8 mouse cellular contexts compared by ENCODE assay signal in genomic region chr6:49214928-49215747, GRCm38 (mm10). TPM values are rescaled to one million over a fixed set of nuclear protein-coding genes. Genes with fewer than 3 reads are reported as not detected.
DNase-seq lines count a peak whose midpoint lies in the region; ATAC-seq and TF ChIP-seq lines count a peak whose summit lies in the region.

Igf2bp3 (minus strand) TSS chr6:49214957.

- H3K27ac ChIP-seq in forebrain, embryonic 10.5 days, result peak within 1 kb of the TSS; percentile 100
- H3K27ac ChIP-seq in hindbrain, postnatal 0 days, result peak within 1 kb of the TSS; percentile 85
- H3K27ac ChIP-seq in stomach, embryonic 14.5 days (ENCODE audit: low read length), result peak within 1 kb of the TSS; percentile 98

- H3K27me3 ChIP-seq in forebrain, embryonic 10.5 days (ENCODE audit: poor library complexity, severe bottlenecking), result no peaks in the 10 kb centered on the region
- H3K27me3 ChIP-seq in hindbrain, postnatal 0 days (ENCODE audit: insufficient read depth, low read length), result peaks cover 5% of the 10 kb centered on the region; the same call in 1 of the 2 replicates
- no peaks in the 10 kb centered on the region for H3K27me3 ChIP-seq in stomach, embryonic 14.5 days (ENCODE audit: control insufficient read depth, insufficient read depth, low read length)

- H3K9ac ChIP-seq in hindbrain, postnatal 0 days (replicated peaks; ENCODE audit: low read length), result peak within 1 kb of the TSS; percentile 75
- H3K9ac ChIP-seq in stomach, embryonic 14.5 days (replicated peaks; ENCODE audit: low read depth, low read length), result peak within 1 kb of the TSS; percentile 99

- no peak for TF ChIP-seq CTCF in hindbrain, postnatal 0 days (IDR thresholded peaks at IDR 0.05; ENCODE audit: low read depth)

- ATAC-seq in hindbrain, postnatal 0 days, result peak; percentile 79
- peak; percentile 85 for ATAC-seq in stomach, embryonic 14.5 days (ENCODE audit: insufficient number of reproducible peaks, insufficient read depth, low FRiP score, low read depth)

- H3K36me3 ChIP-seq in forebrain, embryonic 10.5 days (replicated peaks), result no peaks in the 10 kb centered on the region
- no peaks in the 10 kb centered on the region for H3K36me3 ChIP-seq in hindbrain, postnatal 0 days (ENCODE audit: insufficient read depth, low read length)
- no peaks in the 10 kb centered on the region for H3K36me3 ChIP-seq in stomach, embryonic 14.5 days (ENCODE audit: control insufficient read depth, insufficient read depth, low read length)

- 1% methylated on average over 67 of the region's 68 CpGs for WGBS in forebrain, embryonic 10.5 days
- WGBS in hindbrain, postnatal 0 days, result under 1% methylated on average over 55 of the region's 68 CpGs
- WGBS in stomach, embryonic 14.5 days, result under 1% methylated on average over 67 of the region's 68 CpGs

- no peaks in the 10 kb centered on the region for H3K9me3 ChIP-seq in forebrain, embryonic 10.5 days
- no peaks in the 10 kb centered on the region for H3K9me3 ChIP-seq in hindbrain, postnatal 0 days (ENCODE audit: low read length)
- H3K9me3 ChIP-seq in stomach, embryonic 14.5 days (ENCODE audit: control insufficient read depth, low read depth, low read length), result no peaks in the 10 kb centered on the region

- peaks cover 52% of the 10 kb centered on the region for H3K4me1 ChIP-seq in forebrain, embryonic 10.5 days
- peaks cover 12% of the 10 kb centered on the region for H3K4me1 ChIP-seq in hindbrain, postnatal 0 days (ENCODE audit: insufficient read depth, low read length)
- H3K4me1 ChIP-seq in stomach, embryonic 14.5 days (ENCODE audit: control insufficient read depth, insufficient read depth, low read length), result peaks cover 27% of the 10 kb centered on the region

- peak within 1 kb of the TSS; percentile 99 for H3K4me3 ChIP-seq in forebrain, embryonic 10.5 days
- peak within 1 kb of the TSS; percentile 76 for H3K4me3 ChIP-seq in hindbrain, postnatal 0 days (ENCODE audit: low read length)
- peak within 1 kb of the TSS; percentile 95 for H3K4me3 ChIP-seq in stomach, embryonic 14.5 days (ENCODE audit: low read depth, low read length)

- intact Hi-C loops in left cerebral cortex, postnatal 36 days (cut with DNase I), result no loop called here

- DNase-seq in gastrocnemius, postnatal 10 days, result peak; percentile 72
- no peak for DNase-seq in gastrocnemius, adult 8-10 months (ENCODE audit: low spot score in 2 of 2)
- peak; percentile 95 for DNase-seq in R1 (ENCODE audit: low read depth, low spot score)
- DNase-seq in forebrain, embryonic 10.5 days (ENCODE audit: extremely low spot score, low spot score), result peak; percentile 97
- DNase-seq in hindbrain, postnatal 0 days (ENCODE audit: low spot score), result peak; percentile 91
- DNase-seq in lung, postnatal 14 days, result peak; percentile 67
- no peak for DNase-seq in left cerebral cortex, postnatal 36 days (ENCODE audit: low spot score in 2 of 2)

- peak within 1 kb of the TSS; percentile 92 for H3K4me2 ChIP-seq in hindbrain, postnatal 0 days (ENCODE audit: low read depth, low read length)
- peak within 1 kb of the TSS; percentile 89 for H3K4me2 ChIP-seq in stomach, embryonic 14.5 days (replicated peaks; ENCODE audit: low read depth, low read length)

RNA-seq across cellular contexts. Expression of gene Igf2bp3, which starts in this region (rescaled TPM):
- 1 to 10 TPM; 4.3 to 5.5 TPM for total RNA-seq in gastrocnemius, postnatal 10 days (2021)
- under 1 TPM; 0.10 to 0.19 (median 0.16) TPM for total RNA-seq in gastrocnemius, adult 8-10 months (2022)
- 128 and 141 TPM in 2 replicates for polyA plus RNA-seq in forebrain, embryonic 10.5 days (2016; fragmentation: Nextera tagmentation; extraction: Ambion mirVana)
- 8.9 and 13.3 TPM in 2 replicates for total RNA-seq in hindbrain, postnatal 0 days (2014; rRNA removed)
- 16.1 and 16.6 TPM in 2 replicates for polyA plus RNA-seq in hindbrain, postnatal 0 days (2015; fragmentation: Nextera tagmentation; extraction: Ambion mirVana)
- polyA plus RNA-seq in stomach, embryonic 14.5 days (2014; fragmentation: Nextera tagmentation; extraction: Ambion mirVana), result 85.5 and 86.8 TPM in 2 replicates
- under 1 TPM in 1 of 2 experiments, not detected in 1; 0.07 TPM for total RNA-seq in left cerebral cortex, postnatal 36 days (2021)

Comparison
In these comparisons a context has a peak if more than half of its experiments do, and no peak if none do; other contexts are left out.
1. DNase-seq: peak in gastrocnemius, postnatal 10 days (single experiment), R1 (single experiment), forebrain, embryonic 10.5 days (single experiment), hindbrain, postnatal 0 days (single experiment) and lung, postnatal 14 days (single experiment); none in gastrocnemius, adult 8-10 months (0 of 2) and left cerebral cortex, postnatal 36 days (0 of 2).
2. Peak in every context shown above with its lines, with median percentiles within 50 percentile points of each other: H3K27ac ChIP-seq and H3K4me3 ChIP-seq.